ENCODE assay signal across 19 mouse cellular contexts in the genomic region with DNA sequence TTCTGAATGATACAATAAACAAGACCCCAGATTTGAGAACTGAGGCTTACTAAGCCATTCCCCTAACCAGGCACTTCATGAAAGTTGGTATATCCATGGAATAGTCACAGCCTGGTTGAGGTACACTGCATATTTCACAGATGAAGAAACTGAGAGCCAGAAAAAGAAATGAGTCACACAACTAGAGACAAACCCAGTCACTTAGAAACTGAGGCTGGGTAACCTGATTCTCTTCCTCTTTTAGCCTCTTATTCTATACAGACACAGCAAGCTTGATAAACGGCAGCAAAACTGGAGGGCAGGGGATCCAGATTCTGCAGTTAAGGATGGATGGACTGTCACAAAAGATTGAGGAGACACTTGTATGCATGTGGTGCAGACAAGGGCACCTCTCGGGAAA. TPM values are rescaled to one million over a fixed set of nuclear protein-coding genes. Genes with fewer than 3 reads are reported as not detected.
"Had no signal": no experiment of that assay in that cellular context is flagged by ENCODE, and none has a peak within 500 bp of the region (broad histone marks: within the 10 kb centered on the region; RNA-seq: fewer than 3 reads in every experiment).

No protein-coding gene starts in this region.

- H3K27ac ChIP-seq: kidney, embryonic 15.5 days; left cerebral cortex, adult 2 months; limb, embryonic 15.5 days; liver, embryonic 14.5 days; neural tube, embryonic 13.5 days had no signal

- H3K27me3 ChIP-seq: kidney, embryonic 15.5 days; limb, embryonic 15.5 days; neural tube, embryonic 13.5 days had no signal

- H3K9me3 ChIP-seq: kidney, embryonic 15.5 days; limb, embryonic 15.5 days; neural tube, embryonic 13.5 days had no signal

- H3K9ac ChIP-seq: kidney, embryonic 15.5 days; limb, embryonic 15.5 days; liver, embryonic 14.5 days; neural tube, embryonic 13.5 days had no signal

- H3K4me3 ChIP-seq: kidney, embryonic 15.5 days; left cerebral cortex, adult 2 months; limb, embryonic 15.5 days; neural tube, embryonic 13.5 days had no signal

- DNase-seq: kidney, adult 18-20 months; lung, adult 18-20 months; retina, postnatal 1 day; right cerebral cortex, postnatal 4 days; spleen, adult 18-20 months; thymus, postnatal 36 days had no signal

- H3K4me2 ChIP-seq: kidney, embryonic 15.5 days; limb, embryonic 15.5 days; midbrain, embryonic 11.5 days; neural tube, embryonic 13.5 days had no signal

- ATAC-seq: midbrain, embryonic 16.5 days had no signal

RNA-seq across cellular contexts. Expression of a gene that starts 28.6 kb away (rescaled TPM):
- polyA plus RNA-seq: midbrain, embryonic 11.5 days had no signal

RNA-seq across cellular contexts. Expression of a gene that starts 30.7 kb away (rescaled TPM):
- total RNA-seq: layer of hippocampus, postnatal 25 days; left cerebral cortex, adult 2 months; left cerebral cortex, postnatal 14 days; megakaryocyte progenitor cell, adult 5-6 weeks had no signal
- polyA plus RNA-seq: limb, embryonic 11.5 days; limb, embryonic 15.5 days; lung, embryonic 16.5 days; midbrain, embryonic 16.5 days; neural tube, embryonic 13.5 days; thymus, postnatal 0 days had no signal
